Comparison of ENCODE assay signal across 28 mouse cellular contexts in genomic region chr3:27921268-27922020, GRCm38 (mm10). TPM values are rescaled to one million over a fixed set of nuclear protein-coding genes. Genes with fewer than 3 reads are reported as not detected.
A peak's percentile ranks its signal among the peaks of the same experiment; 100 is the strongest.
DNase-seq lines count a peak whose midpoint lies in the region; ATAC-seq lines count a peak whose summit lies in the region.
"Had no signal": no experiment of that assay in that cellular context is flagged by ENCODE, and none has a peak within 500 bp of the region (broad histone marks: within the 10 kb centered on the region; RNA-seq: fewer than 3 reads in every experiment).

No protein-coding gene starts in this region.

- no peak overlapping the region for H3K9ac ChIP-seq in kidney, embryonic 14.5 days (ENCODE audit: low read depth, low read length)
- H3K9ac ChIP-seq in hindbrain, embryonic 12.5 days = no peak overlapping the region
- H3K9ac ChIP-seq: forebrain, embryonic 13.5 days; hindbrain, embryonic 15.5 days; lung, embryonic 15.5 days had no signal

- peak; percentile 54 for DNase-seq in kidney, adult 18-20 months
- peak; percentile 52 for DNase-seq in ZHBTc4 (ENCODE audit: low read depth, low spot score)
- peak; percentile 64 to 81 for DNase-seq in kidney, postnatal 25 days
- DNase-seq in yolk sac, embryonic 10.5 days (ENCODE audit: low spot score) = peak; percentile 43
- no peak for DNase-seq in lung, postnatal 14 days
- DNase-seq: adrenal gland, postnatal 14 days; cerebellum, adult 2 months; cerebellum, postnatal 36 days; gastrocnemius, adult 2 months; heart, postnatal 4 days; right cerebral cortex, adult 18-20 months; right cerebral cortex, postnatal 4 days; thymus, postnatal 4 days had no signal

- H3K9me3 ChIP-seq in kidney, embryonic 14.5 days (ENCODE audit: control insufficient read depth, low read length) = peaks cover 11% of the 10 kb centered on the region; the same call in 1 of the 2 replicates
- 0 out of 2 replicates have a peak, but pooled peaks cover 3% of the 10 kb centered on the region for H3K9me3 ChIP-seq in hindbrain, embryonic 12.5 days (replicated peaks)
- H3K9me3 ChIP-seq: forebrain, embryonic 13.5 days; hindbrain, embryonic 15.5 days had no signal

- 83% methylated on average over 11 of the region's 11 CpGs for WGBS in kidney, embryonic 14.5 days
- 94% methylated on average over 11 of the region's 11 CpGs for WGBS in hindbrain, embryonic 12.5 days

- no peak for ATAC-seq in kidney, embryonic 14.5 days (ENCODE audit: low FRiP score, low TSS enrichment)
- ATAC-seq in hindbrain, embryonic 12.5 days (ENCODE audit: low FRiP score) = no peak
- ATAC-seq: forebrain, embryonic 13.5 days had no signal

- H3K36me3 ChIP-seq in kidney, embryonic 14.5 days (ENCODE audit: control insufficient read depth, insufficient read depth, low read length) = no peaks in the 10 kb centered on the region
- H3K36me3 ChIP-seq in hindbrain, embryonic 12.5 days = no peaks in the 10 kb centered on the region
- H3K36me3 ChIP-seq: hindbrain, embryonic 15.5 days; lung, embryonic 15.5 days; midbrain, embryonic 10.5 days had no signal

- no peaks in the 10 kb centered on the region for H3K4me1 ChIP-seq in kidney, embryonic 14.5 days (ENCODE audit: control insufficient read depth, insufficient read depth, low read length)
- H3K4me1 ChIP-seq in hindbrain, embryonic 12.5 days = no peaks in the 10 kb centered on the region
- H3K4me1 ChIP-seq: forebrain, embryonic 13.5 days; heart, embryonic 10.5 days; hindbrain, embryonic 15.5 days; lung, embryonic 15.5 days; midbrain, embryonic 10.5 days had no signal

- no peak overlapping the region for H3K4me3 ChIP-seq in kidney, embryonic 14.5 days (ENCODE audit: low read length)
- H3K4me3 ChIP-seq in hindbrain, embryonic 12.5 days = no peak overlapping the region
- H3K4me3 ChIP-seq: forebrain, embryonic 13.5 days; gastrocnemius, adult 2 months; heart, embryonic 10.5 days; hindbrain, embryonic 15.5 days; left cerebral cortex, adult 2 months; lung, embryonic 15.5 days; midbrain, embryonic 10.5 days had no signal

- no peak overlapping the region for H3K27ac ChIP-seq in kidney, embryonic 14.5 days (ENCODE audit: low read depth, low read length)
- no peak overlapping the region for H3K27ac ChIP-seq in hindbrain, embryonic 12.5 days
- H3K27ac ChIP-seq: forebrain, embryonic 13.5 days; gastrocnemius, adult 2 months; heart, embryonic 10.5 days; hindbrain, embryonic 15.5 days; left cerebral cortex, adult 2 months; lung, embryonic 15.5 days; midbrain, embryonic 10.5 days had no signal

- no peak overlapping the region for H3K4me2 ChIP-seq in kidney, embryonic 14.5 days (replicated peaks; ENCODE audit: low read depth, low read length)
- H3K4me2 ChIP-seq in hindbrain, embryonic 12.5 days (replicated peaks) = no peak overlapping the region
- H3K4me2 ChIP-seq: forebrain, embryonic 13.5 days; hindbrain, embryonic 15.5 days; lung, embryonic 15.5 days had no signal

- no peaks in the 10 kb centered on the region for H3K27me3 ChIP-seq in kidney, embryonic 14.5 days (ENCODE audit: control insufficient read depth, insufficient read depth, low read length)
- H3K27me3 ChIP-seq in hindbrain, embryonic 12.5 days = no peaks in the 10 kb centered on the region
- H3K27me3 ChIP-seq: CH12.LX; forebrain, embryonic 13.5 days; hindbrain, embryonic 15.5 days; lung, embryonic 15.5 days had no signal

RNA-seq across cellular contexts. Expression of gene Pld1, which starts 17.1 kb away (rescaled TPM):
- polyA plus RNA-seq in kidney, embryonic 14.5 days (2014; fragmentation: Nextera tagmentation; extraction: Ambion mirVana) = 2.9 and 4.8 TPM in 2 replicates
- polyA plus RNA-seq in hindbrain, embryonic 12.5 days (2016; fragmentation: Nextera tagmentation; extraction: Ambion mirVana) = 5.6 and 6.0 TPM in 2 replicates

RNA-seq across cellular contexts. Expression of gene Tmem212, which starts 25.3 kb away (rescaled TPM):
- not detected in 2 replicates for polyA plus RNA-seq in kidney, embryonic 14.5 days (2014; fragmentation: Nextera tagmentation; extraction: Ambion mirVana)
- not detected in 2 replicates for polyA plus RNA-seq in hindbrain, embryonic 12.5 days (2016; fragmentation: Nextera tagmentation; extraction: Ambion mirVana)
- polyA plus RNA-seq: forebrain, embryonic 13.5 days; frontal cortex, adult 2 months; heart, embryonic 10.5 days; heart, embryonic 16.5 days; hindbrain, embryonic 15.5 days; intestine, embryonic 14.5 days; limb, embryonic 14.5 days; midbrain, embryonic 10.5 days; neural tube, embryonic 14.5 days; stomach, embryonic 14.5 days had no signal
